Mouse (Mus musculus): ENCODE data around the gene Cyp2w1.

GRCm38 (mm10) chr5:139353946-139354345 is 1.5 kb downstream of the Cyp2w1 start:
- TF ChIP-seq USF1 (IDR thresholded peaks at IDR 0.05; ENCODE audit: low read depth, low read length) = no peak
- no peak for TF ChIP-seq MEF2A (IDR thresholded peaks at IDR 0.05; ENCODE audit: extremely low read depth, insufficient replicate concordance, low read depth, low read length, poor library complexity, severe bottlenecking)
- no peak for TF ChIP-seq POLR2AphosphoS5 (IDR thresholded peaks at IDR 0.05; ENCODE audit: borderline replicate concordance, low read depth, low read length)
- no peak for TF ChIP-seq SIN3A (IDR thresholded peaks at IDR 0.05; ENCODE audit: low read length)
- no peak for TF ChIP-seq MAZ (IDR thresholded peaks at IDR 0.05; ENCODE audit: low read depth, low read length)
- TF ChIP-seq CTCF (IDR thresholded peaks at IDR 0.05 in 2 of 3, conservative IDR thresholded peaks at IDR 0.05 in 1 of 3; ENCODE audit: control insufficient read depth in 1 of 3, insufficient read depth in 1 of 3, low read depth in 2 of 3, low read length in 3 of 3, poor library complexity in 1 of 3, severe bottlenecking in 1 of 3) = no peak
- no peak for TF ChIP-seq MAFK (IDR thresholded peaks at IDR 0.05; ENCODE audit: borderline replicate concordance, low read depth, low read length)
- TF ChIP-seq BHLHE40 (IDR thresholded peaks at IDR 0.05; ENCODE audit: borderline replicate concordance, low read depth, low read length) = no peak
- TF ChIP-seq TCF12 (IDR thresholded peaks at IDR 0.05; ENCODE audit: low read depth, low read length) = no peak
- TF ChIP-seq POLR2A (IDR thresholded peaks at IDR 0.05; ENCODE audit: control insufficient read depth in 1 of 2, insufficient read depth in 1 of 2, low read depth in 1 of 2, low read length in 2 of 2, poor library complexity in 1 of 2) = no peak
- no peak for TF ChIP-seq NELFE (IDR thresholded peaks at IDR 0.05; ENCODE audit: low read depth, low read length)
- TF ChIP-seq RCOR1 (IDR thresholded peaks at IDR 0.05; ENCODE audit: low read depth, low read length) = no peak
- TF ChIP-seq NRF1 (IDR thresholded peaks at IDR 0.05; ENCODE audit: insufficient read depth, low read depth, low read length, poor library complexity, severe bottlenecking) = no peak

Data from MEL (cell line).